Mouse (Mus musculus) regulatory T cell (primary cell): ENCODE data around the gene Adam29.

Experiments
- in situ Hi-C: fragments of 300-600 bp; cut with MboI, MseI; formaldehyde crosslinking; loops from one replicate; pipeline ENCODE4 v1.15.1; 2025; ENCODE audit warnings: high pct_unique_total_duplicates

Gene Adam29

DNA sequence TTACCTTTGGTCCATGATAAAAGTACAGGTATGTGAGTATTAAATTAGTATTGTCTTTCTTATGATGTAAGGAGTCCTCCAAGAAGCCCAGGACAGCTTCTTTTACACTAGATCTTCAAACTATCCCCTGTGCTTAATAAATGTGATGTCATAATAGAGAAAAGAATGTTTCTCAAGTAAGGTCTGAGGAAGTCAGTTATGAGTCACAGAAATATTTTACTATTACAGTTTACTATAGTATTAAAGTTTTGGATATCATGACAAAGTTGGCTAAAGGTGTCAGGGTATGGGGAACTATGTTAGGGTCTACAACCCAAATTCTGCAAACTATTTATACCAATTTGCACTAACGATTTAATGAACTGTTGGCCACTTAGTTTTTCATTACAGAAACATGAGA, at the start of gene Adam29:
Gene Adam29, minus strand, starts transcription at position 101 of the 400 bp plus-strand sequence.
- in situ Hi-C loops, result no loop called here

DNA sequence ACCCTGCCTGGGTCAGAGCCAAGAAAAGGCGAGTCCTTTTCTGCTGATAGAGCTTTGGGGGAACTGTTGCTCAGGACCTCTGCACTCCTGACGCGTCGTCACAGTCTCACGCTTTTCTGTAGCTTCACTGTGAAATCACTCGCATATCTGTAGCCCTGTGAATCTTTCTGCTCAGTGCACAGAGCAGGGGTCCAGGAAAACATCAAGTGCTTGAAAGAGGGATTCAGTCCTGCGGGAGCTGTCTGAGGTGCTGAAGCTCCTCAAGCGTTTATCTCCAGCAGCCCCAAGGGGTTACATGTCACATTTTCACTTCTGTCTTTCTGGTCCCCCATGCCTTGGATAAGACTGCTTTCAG, 33.8 kb upstream of the Adam29 start:
- in situ Hi-C loops, result no loop called here

DNA sequence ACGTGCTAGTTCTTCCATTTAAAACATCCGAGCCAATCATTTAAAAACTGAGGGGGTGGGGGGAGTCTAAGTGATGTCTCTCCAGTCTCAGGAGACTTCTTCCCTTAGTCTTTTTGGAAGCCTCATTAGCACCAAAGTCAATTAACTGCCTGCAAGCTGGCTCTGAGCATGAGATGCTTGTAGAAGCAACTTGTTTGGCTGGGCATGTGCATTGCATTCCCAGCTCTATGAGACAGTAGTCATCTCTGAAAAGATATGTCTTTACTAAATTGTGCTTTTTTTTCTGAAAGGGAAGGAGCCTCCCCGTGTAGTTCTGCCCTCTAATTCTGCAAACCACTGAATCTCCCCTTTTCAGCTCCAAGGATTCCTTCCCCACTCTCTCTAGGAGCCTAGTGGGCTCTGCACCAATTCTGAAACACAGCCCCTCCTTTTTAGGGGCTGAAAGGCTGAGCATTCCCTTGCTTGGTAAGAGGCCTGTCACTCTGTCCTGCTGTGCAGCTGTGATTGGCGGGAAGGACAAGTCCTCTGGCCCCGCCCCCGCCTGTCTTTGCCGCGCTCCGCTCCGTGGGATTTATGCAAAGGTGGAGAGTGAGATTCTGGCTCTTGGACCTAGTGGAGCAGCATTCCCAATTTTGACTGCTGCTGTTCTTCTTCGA, 33.2 kb upstream of the Adam29 start, which contains the start of gene Glra3:
Gene Glra3, plus strand, starts transcription at position 591 of the 656 bp plus-strand sequence.
- in situ Hi-C loops, result no loop called here
